ENCODE assay signal across 17 mouse cellular contexts in the genomic region with DNA sequence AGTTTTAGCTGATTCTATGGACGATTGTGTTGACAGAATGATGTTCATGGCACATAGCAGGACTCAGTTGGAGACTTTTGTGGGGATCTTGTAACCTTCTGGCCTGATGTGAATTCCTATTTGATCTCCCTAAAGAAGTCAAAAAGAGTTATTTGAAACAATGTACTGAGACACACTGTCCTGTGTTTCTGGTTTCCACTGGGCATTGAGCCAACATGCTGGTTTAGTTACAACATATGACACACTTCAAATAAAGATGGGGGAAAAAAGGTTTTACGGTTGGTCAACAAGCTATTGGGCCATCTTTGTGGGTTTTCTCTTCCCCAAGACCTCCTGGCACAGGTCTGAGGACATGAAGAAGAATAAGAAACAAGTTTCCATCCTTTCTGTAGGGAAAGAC.
DNase-seq lines count a peak whose midpoint lies in the region; ATAC-seq and TF ChIP-seq lines count a peak whose summit lies in the region.
"Had no signal": no experiment of that assay in that cellular context is flagged by ENCODE, and none has a peak within 500 bp of the region (broad histone marks: within the 10 kb centered on the region; RNA-seq: fewer than 3 reads in every experiment).

No protein-coding gene starts in this region.

- no peaks in the 10 kb centered on the region for H3K9me3 ChIP-seq in embryonic facial prominence, embryonic 14.5 days (ENCODE audit: control insufficient read depth, low read length)
- no peaks in the 10 kb centered on the region for H3K9me3 ChIP-seq in embryonic facial prominence, embryonic 10.5 days
- no peaks in the 10 kb centered on the region for H3K9me3 ChIP-seq in lung, embryonic 14.5 days (ENCODE audit: low read depth, low read length)
- H3K9me3 ChIP-seq: limb, embryonic 15.5 days; neural tube, embryonic 12.5 days; stomach, embryonic 15.5 days had no signal

- H3K4me2 ChIP-seq in embryonic facial prominence, embryonic 14.5 days (ENCODE audit: low read depth, low read length): no peak overlapping the region
- no peak overlapping the region for H3K4me2 ChIP-seq in lung, embryonic 14.5 days
- H3K4me2 ChIP-seq: limb, embryonic 15.5 days; neural tube, embryonic 12.5 days; stomach, embryonic 15.5 days had no signal

- H3K27me3 ChIP-seq in embryonic facial prominence, embryonic 14.5 days (replicated peaks; ENCODE audit: control insufficient read depth, insufficient read depth, low read length): no peaks in the 10 kb centered on the region
- H3K27me3 ChIP-seq in embryonic facial prominence, embryonic 10.5 days (replicated peaks; ENCODE audit: low read depth, poor library complexity, severe bottlenecking): no peaks in the 10 kb centered on the region
- H3K27me3 ChIP-seq in lung, embryonic 14.5 days (ENCODE audit: insufficient read depth, low read length): no peaks in the 10 kb centered on the region
- H3K27me3 ChIP-seq: limb, embryonic 15.5 days; neural tube, embryonic 12.5 days; stomach, embryonic 15.5 days had no signal

- no peak for TF ChIP-seq POLR2A in lung, adult 2 months (IDR thresholded peaks at IDR 0.05; ENCODE audit: borderline replicate concordance, extremely low read depth, low read depth, low read length)

- H3K4me1 ChIP-seq in embryonic facial prominence, embryonic 14.5 days (ENCODE audit: control insufficient read depth, insufficient read depth, low read length): peaks cover 8% of the 10 kb centered on the region
- no peaks in the 10 kb centered on the region for H3K4me1 ChIP-seq in embryonic facial prominence, embryonic 10.5 days
- no peaks in the 10 kb centered on the region for H3K4me1 ChIP-seq in lung, embryonic 14.5 days (ENCODE audit: insufficient read depth)
- H3K4me1 ChIP-seq in lung, adult 2 months (ENCODE audit: control insufficient read depth, insufficient read depth, low read length): no peaks in the 10 kb centered on the region
- H3K4me1 ChIP-seq: limb, embryonic 15.5 days; neural tube, embryonic 12.5 days; stomach, embryonic 15.5 days had no signal

- H3K36me3 ChIP-seq in embryonic facial prominence, embryonic 14.5 days (ENCODE audit: control insufficient read depth, insufficient read depth, low read length): no peaks in the 10 kb centered on the region
- H3K36me3 ChIP-seq in embryonic facial prominence, embryonic 10.5 days (replicated peaks): no peaks in the 10 kb centered on the region
- no peaks in the 10 kb centered on the region for H3K36me3 ChIP-seq in lung, embryonic 14.5 days (ENCODE audit: insufficient read depth)
- H3K36me3 ChIP-seq: limb, embryonic 15.5 days; neural tube, embryonic 12.5 days; stomach, embryonic 15.5 days had no signal

- no peak overlapping the region for H3K9ac ChIP-seq in embryonic facial prominence, embryonic 14.5 days (ENCODE audit: low read depth, low read length)
- H3K9ac ChIP-seq in lung, embryonic 14.5 days: no peak overlapping the region
- H3K9ac ChIP-seq: limb, embryonic 15.5 days; neural tube, embryonic 12.5 days; stomach, embryonic 15.5 days had no signal

- TF ChIP-seq CTCF in lung, embryonic 14.5 days (IDR thresholded peaks at IDR 0.05; ENCODE audit: low read depth): no peak
- TF ChIP-seq CTCF in lung, adult 2 months (IDR thresholded peaks at IDR 0.05; ENCODE audit: insufficient read depth, low read length): no peak

- peak; percentile 26; the same call in 1 of the 2 replicates for ATAC-seq in embryonic facial prominence, embryonic 14.5 days (ENCODE audit: low read depth)
- ATAC-seq in lung, embryonic 14.5 days (ENCODE audit: insufficient read depth): peak; percentile 17; the same call in 1 of the 2 replicates
- ATAC-seq: midbrain, embryonic 16.5 days had no signal

- no peak overlapping the region for H3K27ac ChIP-seq in embryonic facial prominence, embryonic 14.5 days (replicated peaks; ENCODE audit: low read depth, low read length)
- H3K27ac ChIP-seq in embryonic facial prominence, embryonic 10.5 days (replicated peaks): no peak overlapping the region
- H3K27ac ChIP-seq in lung, embryonic 14.5 days (ENCODE audit: low read depth): no peak overlapping the region
- H3K27ac ChIP-seq: heart, adult 2 months; limb, embryonic 15.5 days; macrophage; neural tube, embryonic 12.5 days; stomach, embryonic 15.5 days had no signal

- DNase-seq in embryonic facial prominence, embryonic 14.5 days (ENCODE audit: low spot score): peak; percentile 83
- no peak for DNase-seq in embryonic facial prominence, embryonic 10.5 days (ENCODE audit: low spot score)
- peak; percentile 62 for DNase-seq in lung, embryonic 14.5 days
- no peak for DNase-seq in lung, adult 2 months
- peak; percentile 32 for DNase-seq in urinary bladder, postnatal 25 days (ENCODE audit: low spot score)
- DNase-seq in urinary bladder, adult 2 months (ENCODE audit: low spot score): no peak
- DNase-seq in urinary bladder, postnatal 36 days (ENCODE audit: low spot score in 2 of 2): peak; percentile 24 to 36
- DNase-seq in layer of hippocampus, adult 11-12 months (ENCODE audit: low spot score): no peak
- DNase-seq: adrenal gland, postnatal 14 days; heart, adult 2 months; kidney, adult 8-10 months; thymus, postnatal 14 days had no signal

- WGBS in embryonic facial prominence, embryonic 14.5 days: 26% methylated on average over 2 of the region's 2 CpGs
- WGBS in embryonic facial prominence, embryonic 10.5 days: 82% methylated on average over 2 of the region's 2 CpGs
- 46% methylated on average over 2 of the region's 2 CpGs for WGBS in lung, embryonic 14.5 days
- 43% methylated on average over 2 of the region's 2 CpGs for WGBS in lung, adult 2 months

- H3K4me3 ChIP-seq in embryonic facial prominence, embryonic 14.5 days (ENCODE audit: low read depth, low read length): no peak overlapping the region
- no peak overlapping the region for H3K4me3 ChIP-seq in embryonic facial prominence, embryonic 10.5 days
- H3K4me3 ChIP-seq in lung, embryonic 14.5 days (ENCODE audit: low read depth, low read length): no peak overlapping the region
- H3K4me3 ChIP-seq in lung, adult 2 months (replicated peaks; ENCODE audit: extremely low read depth, low read depth, low read length): no peak overlapping the region
- H3K4me3 ChIP-seq: heart, adult 2 months; limb, embryonic 15.5 days; neural tube, embryonic 12.5 days; stomach, embryonic 15.5 days had no signal

Comparison
In these comparisons a context has a peak if more than half of its experiments do, and no peak if none do; other contexts are left out.
1. DNase-seq: peak in embryonic facial prominence, embryonic 14.5 days (single experiment), lung, embryonic 14.5 days (single experiment), urinary bladder, postnatal 25 days (single experiment) and urinary bladder, postnatal 36 days (2 of 2); none in embryonic facial prominence, embryonic 10.5 days (single experiment), lung, adult 2 months (single experiment), urinary bladder, adult 2 months (single experiment) and layer of hippocampus, adult 11-12 months (single experiment).